Mouse (Mus musculus): ENCODE results near the gene Aspa.
"Not testable (repeated sequence)": the region's sequence is repeated elsewhere in the genome, so short reads cannot be mapped to it uniquely, and the experiment has no call there.

Aspa gene

DNA sequence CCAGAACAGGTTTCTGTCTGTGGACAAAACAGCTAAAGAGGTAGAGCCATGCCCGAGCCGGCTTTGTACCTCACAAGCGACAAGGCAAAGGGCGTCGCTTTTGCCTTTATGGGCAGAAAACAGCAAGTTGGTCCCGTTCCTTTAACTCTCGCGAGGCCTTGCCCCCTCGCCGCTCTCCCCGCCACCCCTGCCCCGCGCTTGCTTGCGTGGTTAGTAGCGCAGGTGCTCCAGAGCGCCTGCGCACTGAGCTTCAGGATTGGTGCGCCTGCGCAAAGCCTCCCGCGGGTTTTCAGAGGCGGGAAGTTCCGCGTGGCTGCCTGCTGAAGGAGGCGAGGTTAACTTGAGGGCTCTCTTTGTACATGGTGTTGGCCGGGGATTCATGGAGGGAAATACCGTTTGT is at the start of gene Aspa, which contains the start of the genes Gm49340 and Spata22:
Gene Aspa, minus strand, starts transcription at position 155 of the 400 bp plus-strand sequence.
Gene Gm49340, plus strand, starts transcription at position 300 of the 400 bp plus-strand sequence.
Gene Spata22, plus strand, starts transcription at position 300 of the 400 bp plus-strand sequence.
- no peak for DNase-seq

DNA sequence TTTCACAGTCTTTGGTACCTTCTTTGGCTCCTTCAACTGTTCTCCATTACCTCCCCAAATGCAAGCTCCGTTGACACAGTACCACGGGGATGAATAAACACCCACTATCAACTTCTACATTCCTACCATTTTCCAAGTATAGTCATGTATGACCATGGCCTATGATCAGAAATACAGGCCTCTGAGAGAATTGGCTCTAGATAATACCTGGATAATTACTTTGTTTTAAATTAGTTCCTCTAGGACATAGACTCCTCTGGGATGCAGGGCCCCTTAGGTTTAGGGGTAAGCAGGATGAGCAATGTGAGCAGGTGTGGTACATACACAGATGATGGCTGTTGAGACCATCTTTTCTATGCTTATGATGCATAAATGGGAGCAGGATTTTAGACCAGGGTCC is 41.5 kb upstream of the Aspa start, which contains the start of gene Olfr376:
Gene Olfr376, plus strand, starts transcription at position 301 of the 400 bp plus-strand sequence.
- no peak for DNase-seq

DNA sequence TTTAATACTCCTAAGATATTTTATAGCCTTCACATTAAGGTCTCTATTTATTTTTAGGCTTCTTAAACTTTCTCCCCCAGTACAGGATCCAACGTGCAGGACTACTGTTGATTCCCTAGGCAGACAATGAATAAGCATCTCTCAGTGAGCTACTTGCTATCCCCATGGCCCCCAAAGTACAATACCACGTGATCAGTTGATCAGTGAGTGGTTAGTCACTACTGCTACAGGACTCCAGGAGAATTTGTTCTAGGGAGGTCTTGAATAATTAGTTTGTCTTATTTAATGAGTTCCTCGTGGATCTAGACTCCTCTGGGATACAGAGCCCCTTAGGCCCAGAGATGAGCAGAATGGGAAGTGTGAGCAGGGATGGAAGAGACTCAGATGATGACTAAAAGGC is 21.1 kb upstream of the Aspa start, which contains the start of gene Olfr20:
Gene Olfr20, plus strand, starts transcription at position 301 of the 400 bp plus-strand sequence.
- no peak for DNase-seq

DNA sequence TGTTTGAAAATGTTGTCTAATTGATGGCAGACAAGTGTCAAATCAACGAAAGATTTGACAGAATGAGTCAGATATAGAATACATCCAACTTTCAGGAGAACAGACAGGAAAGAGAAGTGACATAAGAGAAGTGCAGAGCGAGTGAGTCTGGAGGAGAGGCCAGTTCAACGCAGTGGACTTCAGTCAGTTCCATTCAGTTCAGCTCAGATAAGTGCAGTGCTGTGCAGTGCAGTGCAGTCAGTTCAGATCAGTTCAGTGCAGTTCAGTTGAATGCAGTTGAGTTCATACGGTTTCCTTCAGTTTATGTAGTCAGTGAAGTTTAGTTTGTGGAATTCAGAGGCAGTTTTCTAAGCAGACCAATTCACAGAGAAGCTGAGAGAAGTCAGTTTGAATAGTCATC is 7.5 kb upstream of the Aspa start:
- DNase-seq, result no peak

DNA sequence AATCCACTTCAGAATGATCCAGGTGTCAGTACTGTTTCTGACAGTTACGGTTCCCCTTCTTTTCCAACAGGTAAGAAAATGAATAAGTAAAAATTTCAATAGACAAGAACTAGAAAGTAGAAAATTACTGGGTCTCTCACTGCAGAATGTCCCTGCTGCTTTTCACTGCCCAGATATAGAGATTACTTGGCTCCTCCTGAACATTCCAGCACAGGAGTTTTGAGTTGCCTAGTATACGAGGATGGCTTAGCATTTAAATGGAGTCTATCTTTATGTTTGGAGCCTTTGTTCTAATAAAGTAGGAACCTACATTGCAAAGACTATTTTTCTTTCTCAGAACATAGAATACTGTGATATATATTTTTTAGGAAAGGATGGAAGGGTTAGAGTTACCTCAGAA is 4.0 kb upstream of the Aspa start:
- no peak for DNase-seq

DNA sequence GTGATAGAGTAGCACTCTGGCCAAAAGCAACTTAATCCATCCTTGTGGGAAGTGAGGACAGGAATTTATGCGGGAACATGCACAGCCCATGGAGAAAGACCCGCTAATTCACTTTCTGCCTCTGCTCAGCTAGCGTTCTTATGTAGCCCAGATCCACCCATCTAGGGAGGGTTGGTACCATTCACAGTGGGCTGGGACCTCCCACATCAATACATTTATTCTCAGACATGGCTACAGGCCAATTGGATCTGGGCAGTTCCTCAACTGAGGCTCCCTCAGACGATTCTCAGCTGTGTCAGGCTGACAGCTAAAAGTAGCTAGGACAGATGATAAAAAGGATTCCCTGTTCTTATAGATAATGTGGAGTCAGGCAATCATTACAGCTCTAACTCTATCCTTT is 2.0 kb downstream of the Aspa start:
- DNase-seq, result peak in 1 of 2 experiments; percentile 9

DNA sequence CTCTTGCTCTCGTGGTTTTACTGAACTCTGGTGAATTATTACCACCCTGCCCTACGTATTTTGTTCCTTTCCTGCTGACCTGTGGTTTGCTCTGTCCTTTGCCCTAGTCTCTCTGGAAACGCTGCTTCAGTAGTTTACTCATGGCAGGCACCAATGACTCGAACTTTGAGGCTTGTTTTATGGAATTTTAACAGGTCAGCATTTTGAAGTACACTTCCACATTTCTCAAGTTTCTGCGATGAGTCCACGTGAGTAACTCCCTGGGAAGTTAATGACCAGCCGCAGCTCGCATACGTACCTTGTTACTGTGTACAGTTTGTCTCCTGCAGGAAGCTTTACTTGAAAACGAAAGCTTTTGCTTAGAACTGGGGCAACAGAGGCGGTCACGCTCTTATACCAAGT is 2.9 kb downstream of the Aspa start:
- peak; percentile 44 to 68 for DNase-seq

DNA sequence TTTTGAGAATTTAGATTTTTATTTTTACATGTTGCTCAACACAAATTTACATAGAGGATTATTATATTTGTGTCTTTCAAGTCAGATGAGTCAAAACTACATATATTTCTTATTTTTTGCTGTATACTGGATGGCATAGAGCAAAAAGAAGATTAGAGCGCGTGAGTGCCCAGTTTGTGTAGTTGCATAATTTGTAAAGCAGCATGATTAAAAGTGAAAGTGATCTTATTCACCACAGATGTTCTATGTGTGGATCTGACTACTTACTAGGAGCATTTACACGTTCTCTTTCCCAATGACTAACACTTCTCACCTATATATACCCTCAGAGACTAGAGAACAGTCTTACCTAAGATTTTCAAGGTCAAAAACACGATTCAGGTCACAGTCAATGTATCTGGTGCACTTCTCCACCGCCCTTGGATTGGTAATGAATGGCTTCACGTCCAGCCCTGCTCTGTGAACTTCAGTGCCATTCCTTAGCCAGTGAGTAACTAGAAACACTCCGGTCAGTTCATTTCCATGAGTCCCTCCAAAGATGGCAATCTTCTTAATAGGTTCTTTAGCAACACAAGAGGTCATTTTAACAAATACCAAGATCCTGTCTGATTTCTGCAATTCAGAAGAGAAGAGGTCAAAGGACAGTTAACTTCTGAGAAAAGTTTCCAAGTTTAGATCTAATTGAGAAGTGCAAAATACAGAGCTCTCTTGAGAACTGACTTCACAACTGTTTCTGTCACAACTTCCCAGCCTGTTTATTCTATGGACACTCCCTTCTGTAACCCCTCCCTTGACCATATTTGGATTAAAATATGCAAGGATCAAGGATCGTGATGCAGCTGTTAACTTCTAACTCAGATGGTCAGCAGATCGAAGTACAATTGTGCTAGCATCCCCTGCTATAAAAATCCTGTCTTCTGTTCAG is 5.2 kb downstream of the Aspa start:
- DNase-seq, result no peak

DNA sequence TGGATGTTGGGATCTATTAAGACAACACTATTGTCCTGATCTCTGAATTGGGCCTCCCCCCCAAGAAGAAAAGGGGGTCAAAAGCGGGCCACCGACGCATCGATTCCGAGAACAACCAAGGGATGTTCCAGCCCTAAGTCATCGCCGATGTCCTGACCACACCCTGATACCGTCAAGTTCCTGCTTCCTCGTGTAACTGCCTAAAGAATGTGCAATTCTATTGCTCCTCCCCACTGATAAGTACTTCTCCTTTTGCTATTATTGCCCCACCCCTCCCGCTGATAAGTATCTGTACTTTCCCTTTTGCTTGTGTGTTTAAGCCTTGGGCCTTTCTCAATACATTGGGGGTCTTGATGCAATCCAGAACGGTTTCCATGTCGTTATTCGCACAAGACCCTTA is 8.3 kb downstream of the Aspa start:
- DNase-seq, result not testable (repeated sequence)

DNA sequence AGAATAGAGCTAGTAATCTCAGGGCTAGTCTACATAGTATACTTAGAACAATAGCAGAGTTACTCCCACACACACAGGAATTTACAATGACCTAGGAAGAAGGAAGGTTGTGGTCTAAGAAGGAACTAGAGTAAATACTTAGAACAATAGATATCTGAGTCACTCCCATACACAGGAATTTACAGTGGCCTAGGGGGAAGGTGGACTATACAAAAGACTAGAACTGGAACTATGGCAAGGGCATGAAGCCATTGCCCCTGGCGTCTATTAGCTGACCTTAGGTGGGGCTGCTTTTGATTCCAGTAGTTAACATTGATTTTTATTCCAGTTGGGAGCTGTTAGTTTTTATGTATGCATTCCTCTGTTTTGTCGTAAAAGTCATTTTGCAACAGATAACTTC is 10.8 kb downstream of the Aspa start:
- not testable (repeated sequence) for DNase-seq

DNA sequence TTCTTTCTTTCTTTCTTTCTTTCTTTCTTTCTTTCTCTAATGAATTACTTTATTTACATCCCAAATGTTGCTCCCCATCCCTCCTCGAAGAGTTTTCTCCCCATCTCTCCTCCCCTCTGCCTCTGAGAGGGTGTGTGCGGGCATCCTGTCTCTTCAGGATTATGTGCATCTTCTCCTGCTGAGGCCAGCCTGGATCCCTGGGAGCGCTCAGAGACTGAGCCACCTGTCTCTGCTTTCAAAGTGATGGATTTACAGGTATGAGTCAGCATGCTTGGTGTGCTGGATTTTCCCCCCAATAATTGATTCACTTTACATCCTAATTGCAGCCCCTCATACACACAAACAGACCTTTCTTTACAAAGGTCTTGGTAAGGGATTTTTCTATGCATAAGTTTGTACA is 13.4 kb downstream of the Aspa start:
- no peak for DNase-seq

DNA sequence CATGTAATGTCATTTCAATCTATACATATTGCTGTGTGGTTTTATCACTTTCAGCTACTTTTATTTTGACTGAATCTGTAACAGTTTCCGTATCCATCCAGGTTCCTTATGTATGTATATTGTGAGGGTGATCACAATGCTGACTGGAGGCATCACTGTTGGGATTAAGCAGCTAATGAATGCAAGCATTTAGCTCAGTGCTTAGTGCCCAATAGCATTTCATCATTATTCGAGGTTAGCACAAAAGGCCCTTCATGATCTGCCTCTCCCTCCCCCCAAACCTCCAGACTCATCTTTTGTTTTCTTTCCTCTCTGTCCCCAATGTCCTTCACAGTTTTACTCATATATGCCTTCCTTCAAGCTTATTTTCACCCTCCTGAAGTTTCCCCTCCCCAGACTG is 26.3 kb downstream of the Aspa start:
- DNase-seq, result no peak

DNA sequence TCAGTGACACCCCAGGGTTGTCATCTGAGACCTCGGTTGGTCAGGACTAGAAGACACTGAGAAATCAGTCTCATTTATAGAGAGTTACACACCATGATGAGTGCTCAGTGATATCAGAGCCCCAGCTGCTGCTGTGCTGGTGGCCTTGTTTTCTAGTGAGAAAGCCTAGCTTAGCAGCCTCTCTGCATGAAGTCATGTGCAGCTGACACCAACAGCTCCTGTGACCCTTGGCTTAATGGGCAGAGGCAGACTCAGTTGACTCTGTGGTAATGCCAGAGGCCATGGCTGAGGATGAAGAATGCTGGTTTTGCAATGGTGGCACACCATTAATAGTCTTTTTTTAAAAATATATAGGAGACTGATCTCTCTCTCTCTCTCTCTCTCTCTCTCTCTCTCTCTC is 39.8 kb downstream of the Aspa start:
- no peak for DNase-seq

DNA sequence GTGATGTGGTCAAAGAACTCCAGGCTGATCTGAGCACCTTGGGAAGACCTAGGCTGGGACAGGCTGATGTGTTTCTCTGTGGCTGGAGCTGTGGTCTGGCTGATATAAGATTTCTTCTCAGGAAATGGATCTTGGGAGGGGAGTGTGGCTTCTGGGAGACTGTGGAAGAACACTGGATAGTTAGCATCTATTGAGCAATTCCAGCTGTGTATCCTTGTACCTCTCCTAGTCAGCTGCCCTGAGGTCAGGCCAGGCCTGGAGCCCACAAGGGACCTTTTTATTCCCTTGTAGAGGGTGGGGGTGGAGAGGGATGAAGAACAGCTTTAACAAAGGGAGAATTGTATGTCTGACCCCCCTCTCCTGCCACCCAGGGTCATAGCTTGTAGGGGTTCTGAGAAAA is 45.0 kb downstream of the Aspa start:
- DNase-seq, result no peak

DNA sequence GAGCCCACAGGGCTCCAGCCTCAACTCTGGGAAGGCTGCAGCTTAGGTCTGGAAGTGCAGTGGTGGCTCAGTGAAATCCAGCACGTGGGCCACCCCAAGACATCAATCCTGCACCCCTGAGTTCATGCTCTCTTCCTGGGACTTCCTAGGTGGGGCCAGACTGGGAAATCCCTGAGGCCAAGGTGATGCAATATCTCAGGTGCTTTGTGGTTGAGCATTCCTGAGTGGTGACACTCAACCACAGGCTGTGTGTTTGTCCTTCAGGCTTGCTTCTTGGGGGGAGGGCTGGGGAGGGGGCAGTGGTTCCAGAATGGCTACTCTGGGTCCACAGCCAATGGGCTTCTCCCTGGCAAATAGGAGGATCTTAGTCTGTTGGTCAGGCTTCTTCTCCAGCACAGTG is 45.5 kb downstream of the Aspa start:
- DNase-seq, result no peak

DNA sequence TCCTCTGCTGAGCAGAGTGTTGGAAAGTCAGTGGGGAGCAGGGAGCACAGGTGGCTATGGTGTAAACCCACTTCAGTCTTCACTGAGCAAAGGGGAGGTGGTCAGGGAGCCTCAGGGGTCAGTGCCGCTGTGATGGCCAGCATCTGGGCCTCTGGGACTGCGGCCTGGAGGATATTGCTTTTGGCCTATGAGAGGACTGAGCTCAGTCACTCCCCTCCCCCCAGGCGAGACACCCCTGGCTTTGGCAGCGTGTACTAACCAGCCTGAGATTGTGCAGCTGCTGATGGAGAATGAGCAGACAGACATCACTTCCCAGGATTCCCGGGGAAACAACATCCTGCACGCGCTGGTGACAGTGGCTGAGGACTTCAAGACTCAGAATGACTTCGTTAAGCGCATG is 46.0 kb downstream of the Aspa start:
- DNase-seq, result peak; percentile 70 to 75

DNA sequence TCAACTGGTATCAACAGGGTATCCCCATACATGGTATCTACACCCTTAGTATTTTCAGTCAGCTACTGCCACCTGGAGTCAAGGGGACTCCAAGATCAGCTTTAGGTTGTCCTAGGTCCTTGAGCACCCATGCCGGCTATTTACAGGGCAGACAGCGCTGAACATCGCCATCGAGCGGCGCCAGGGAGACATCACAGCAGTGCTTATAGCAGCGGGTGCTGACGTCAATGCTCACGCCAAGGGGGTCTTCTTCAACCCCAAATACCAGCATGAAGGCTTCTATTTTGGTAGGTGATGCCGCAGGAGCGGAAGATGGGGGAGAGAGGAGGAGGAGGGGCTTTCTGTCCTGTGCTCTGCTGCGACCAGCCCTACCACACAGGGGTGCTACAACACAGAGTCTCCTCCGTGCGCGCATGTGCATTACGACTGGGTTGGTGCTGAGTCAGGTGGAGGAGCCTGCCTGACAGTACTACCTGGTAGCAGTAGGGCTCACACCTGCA is 47.8 kb downstream of the Aspa start:
- DNase-seq, result peak; percentile 65 to 78

DNA sequence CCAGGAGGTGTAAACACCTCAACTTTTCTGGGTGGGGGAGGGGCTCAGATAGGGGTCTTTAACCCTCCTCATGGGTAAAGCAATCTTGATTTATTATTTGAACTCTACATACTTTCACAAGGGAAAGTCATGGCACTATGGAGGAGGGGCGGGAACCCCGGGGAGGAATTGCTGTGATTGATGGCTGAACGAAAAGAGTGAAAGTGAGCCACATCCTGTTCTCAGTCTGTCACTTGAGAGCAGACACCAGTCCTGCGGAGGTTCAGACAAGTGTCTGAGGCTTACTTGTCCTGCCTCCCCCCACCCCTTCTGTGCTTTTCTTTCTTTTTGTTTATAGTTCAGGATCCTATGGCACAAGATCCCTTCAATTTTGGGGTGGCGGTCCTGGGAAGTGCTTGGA is 48.7 kb downstream of the Aspa start:
- peak in 1 of 2 experiments; percentile 15 for DNase-seq

DNA sequence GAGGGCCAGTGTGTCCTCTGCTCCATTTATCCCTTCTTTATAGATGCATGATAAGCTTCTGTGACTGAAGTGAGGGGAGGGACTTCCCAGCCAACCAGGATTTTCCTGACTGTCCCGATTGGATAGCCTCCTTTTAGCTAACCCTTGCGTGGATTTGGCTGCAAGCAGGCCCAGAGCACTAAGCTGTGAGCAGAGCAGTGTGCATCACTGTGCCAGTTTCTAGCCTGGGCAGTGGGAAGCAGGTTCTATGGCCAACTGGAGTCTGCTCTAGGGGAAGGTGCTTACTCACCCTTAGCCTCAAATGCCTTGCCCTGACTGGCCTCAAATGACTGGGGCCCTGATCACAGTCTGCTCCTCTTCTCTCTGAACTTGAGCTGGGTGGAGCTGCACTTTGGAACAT is 54.6 kb downstream of the Aspa start:
- DNase-seq, result no peak

DNA sequence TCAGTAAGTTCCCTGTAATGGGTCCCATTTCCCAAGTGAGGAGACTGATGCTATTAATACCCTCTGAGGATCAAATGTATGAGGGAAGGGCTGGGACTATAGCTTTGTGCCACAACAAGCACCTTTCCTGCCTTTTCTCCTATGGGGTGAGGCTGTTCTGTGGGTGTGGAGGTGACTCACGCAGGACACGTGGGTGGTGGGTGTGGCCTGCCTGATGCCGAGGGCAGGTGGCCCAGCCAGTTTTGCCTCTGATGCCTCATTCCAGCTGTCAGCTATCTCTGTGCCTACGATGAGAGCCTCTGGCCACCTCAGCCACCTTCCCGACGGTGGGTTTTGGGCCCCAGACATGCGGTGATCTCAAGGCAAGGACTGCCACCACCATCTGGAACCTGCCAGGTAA is 62.1 kb downstream of the Aspa start, which contains the start of gene Trpv3:
Gene Trpv3, plus strand, starts transcription at position 122 of the 400 bp plus-strand sequence.
- DNase-seq, result no peak

DNA sequence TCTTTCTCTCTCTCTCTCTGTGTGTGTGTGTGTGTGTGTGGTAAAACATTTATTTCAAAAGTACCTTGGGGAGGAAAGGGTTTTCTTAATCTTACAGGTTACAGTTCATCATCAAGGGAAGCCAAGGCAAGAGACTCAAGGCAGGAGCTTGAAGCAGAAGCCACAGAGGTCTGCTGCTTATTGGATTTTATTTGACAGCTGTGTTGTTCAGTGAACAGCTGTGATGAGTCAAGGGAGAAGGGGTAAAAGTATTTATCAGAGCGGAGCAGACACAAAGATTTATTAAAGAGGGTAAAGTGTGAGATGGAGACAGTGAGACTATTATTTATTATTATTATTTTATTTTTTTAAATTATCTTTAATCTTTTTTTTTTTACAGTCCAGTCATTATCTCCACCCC is 68.0 kb downstream of the Aspa start:
- no peak for DNase-seq

DNA sequence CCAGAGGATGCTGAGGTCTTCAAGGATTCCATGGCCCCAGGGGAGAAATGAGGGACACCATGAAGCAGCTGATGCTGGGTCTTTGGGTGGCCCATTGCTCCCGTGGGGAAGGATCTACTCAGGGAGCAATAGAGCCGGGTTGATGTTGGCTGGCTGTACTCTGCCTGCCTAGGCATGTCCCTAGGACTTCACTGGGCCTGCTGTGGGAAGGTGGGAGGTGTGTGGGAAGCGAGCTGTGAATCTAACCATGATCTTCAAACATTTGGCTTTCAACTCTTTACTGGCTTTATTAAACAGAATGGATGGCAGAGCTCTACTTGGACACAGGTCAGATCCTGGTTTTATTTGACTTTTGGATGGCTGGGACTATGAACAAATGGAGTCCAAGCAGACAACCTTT is 68.9 kb downstream of the Aspa start:
- no peak for DNase-seq

DNA sequence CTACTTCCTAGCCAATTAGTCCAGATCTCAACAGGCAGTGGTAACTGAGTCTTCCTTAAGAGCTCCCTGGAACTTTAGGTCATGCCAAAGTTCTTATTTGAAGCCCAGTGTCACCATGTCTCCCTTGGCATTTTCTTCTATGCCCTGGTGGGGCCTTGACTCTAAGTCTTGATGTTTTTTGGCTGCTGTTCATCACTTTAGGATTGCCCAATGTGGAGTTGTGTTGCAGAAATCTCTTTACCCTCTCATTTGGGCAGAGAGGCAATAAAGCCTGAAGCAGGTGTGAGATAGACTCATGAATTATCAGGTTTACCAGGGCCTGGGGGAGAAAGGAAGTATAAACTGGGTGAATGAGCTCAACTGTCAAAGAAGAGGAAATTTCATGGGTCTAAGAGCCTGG is 70.7 kb downstream of the Aspa start:
- DNase-seq, result no peak

DNA sequence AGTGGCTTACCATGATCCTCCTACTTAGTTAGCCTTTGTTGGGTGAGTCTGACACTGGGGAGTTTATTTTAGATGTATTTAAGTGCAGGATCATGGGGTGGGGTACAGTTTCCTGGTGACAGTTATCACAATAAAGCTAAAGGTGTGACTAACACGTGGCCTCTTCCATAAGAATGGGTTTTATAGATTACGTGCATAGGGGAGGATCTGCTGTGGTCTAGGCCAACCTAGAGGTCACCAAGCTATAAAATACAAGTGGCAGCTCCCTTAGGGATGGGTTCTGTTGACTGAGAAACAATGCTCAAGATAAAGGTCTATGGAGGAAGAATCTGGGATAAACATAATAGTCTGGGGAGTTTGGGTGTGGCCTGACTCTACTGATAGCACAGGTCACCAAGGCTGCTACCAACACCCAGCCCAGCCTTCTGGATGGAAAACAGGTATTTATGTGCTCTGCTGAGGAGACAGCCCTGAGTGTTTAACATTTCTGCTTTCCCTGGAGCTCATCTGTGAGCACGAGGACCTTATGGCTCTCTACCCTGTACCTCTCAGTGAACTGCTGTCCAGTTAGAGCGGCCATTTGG is 71.9 kb downstream of the Aspa start:
- no peak for DNase-seq
